Mouse (Mus musculus) midbrain, embryonic 12.5 days (tissue): ENCODE results near the gene Gm5346. TPM values are rescaled to one million over a fixed set of nuclear protein-coding genes. Genes with fewer than 3 reads are reported as not detected.
"Not testable (repeated sequence)": the region's sequence is repeated elsewhere in the genome, so short reads cannot be mapped to it uniquely, and the experiment has no call there.

Experiments
- ATAC-seq: fragments of 200-750 bp; cut with Nextera tagmentation; 2 replicates; pipeline ENCODE4 v1.8.0; 2017; ENCODE audit warnings: low read depth, moderate TSS enrichment, moderate library complexity; ENCODE audit not compliant: low FRiP score
- H3K27ac ChIP-seq: fragments of 300-500 bp; sonication (generic); replicated peaks from 2 replicates; pipeline ENCODE4 v1.5.1; 2016; ENCODE audit warnings: mild to moderate bottlenecking
- H3K27me3 ChIP-seq: fragments of 300-500 bp; sonication (generic); 2 replicates; pipeline ENCODE4 v1.6.1; 2016; ENCODE audit warnings: mild to moderate bottlenecking
- H3K36me3 ChIP-seq: fragments of 300-500 bp; sonication (generic); 2 replicates; pipeline ENCODE4 v1.6.1; 2016
- H3K4me1 ChIP-seq: fragments of 300-500 bp; sonication (generic); 2 replicates; pipeline ENCODE4 v1.6.1; 2016
- H3K4me2 ChIP-seq: fragments of 300-500 bp; sonication (generic); replicated peaks from 2 replicates; pipeline ENCODE4 v1.6.1; 2016; ENCODE audit warnings: mild to moderate bottlenecking, moderate library complexity
- H3K4me3 ChIP-seq: fragments of 300-500 bp; sonication (generic); 2 replicates; pipeline ENCODE4 v1.5.1; 2016; ENCODE audit warnings: mild to moderate bottlenecking
- H3K9ac ChIP-seq: fragments of 300-500 bp; sonication (generic); replicated peaks from 2 replicates; pipeline ENCODE4 v1.6.1; 2016; ENCODE audit warnings: mild to moderate bottlenecking, moderate library complexity
- H3K9me3 ChIP-seq: fragments of 300-500 bp; sonication (generic); 2 replicates; pipeline ENCODE4 v1.6.1; 2016; ENCODE audit warnings: mild to moderate bottlenecking
- WGBS: fragments of 180-500 bp; shearing (Covaris S2); methylation state at CpG from one replicate; pipeline ENCODE4 v1.1.7; 2016; 5-methylcytosine and 5-hydroxymethylcytosine counted together
- polyA plus RNA-seq: library from polyadenylated mRNA; unstranded; fragments of >200 nt; fragmentation: Nextera tagmentation; extraction: Ambion mirVana; gene quantifications from 2 replicates; pipeline ENCODE4 v1.2.1, GENCODE M21; 2016

Gene Gm5346
- not detected in 2 replicates for polyA plus RNA-seq

DNA sequence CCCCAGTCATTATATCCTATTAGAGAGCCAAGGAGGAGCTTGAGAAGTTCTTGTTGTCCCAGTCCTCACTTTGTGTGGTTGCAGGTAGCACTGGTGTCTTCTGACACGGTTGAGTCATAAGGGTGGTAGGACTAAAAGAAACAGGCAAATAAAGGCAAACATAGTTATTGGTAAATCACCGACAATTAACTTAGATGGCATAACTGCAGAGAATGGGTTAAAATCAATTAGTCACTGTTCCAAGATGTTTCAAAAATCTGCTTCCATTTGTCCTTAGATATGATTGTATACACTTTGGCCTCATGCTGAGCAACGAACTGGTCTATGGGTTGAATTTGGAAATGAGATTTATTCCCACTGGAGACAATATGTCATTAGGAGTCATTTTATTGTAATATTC, at the start of gene Gm5346:
Gene Gm5346 (minus strand): TSS at position 101 of the 400 bp plus-strand sequence.
- Histone ChIP-seq H3K9ac (no peak within 1 kb of the TSS), H3K4me1 (no peaks in the 10 kb centered on the region), H3K4me2 (no peak within 1 kb of the TSS), H3K4me3 (no peak within 1 kb of the TSS), H3K36me3 (no peaks in the 10 kb centered on the region), H3K9me3 (no peaks in the 10 kb centered on the region), H3K27ac (no peak within 1 kb of the TSS), H3K27me3 (no peaks in the 10 kb centered on the region)
- no peak for ATAC-seq
- WGBS = 88% methylated on average over 3 of the region's 3 CpGs

DNA sequence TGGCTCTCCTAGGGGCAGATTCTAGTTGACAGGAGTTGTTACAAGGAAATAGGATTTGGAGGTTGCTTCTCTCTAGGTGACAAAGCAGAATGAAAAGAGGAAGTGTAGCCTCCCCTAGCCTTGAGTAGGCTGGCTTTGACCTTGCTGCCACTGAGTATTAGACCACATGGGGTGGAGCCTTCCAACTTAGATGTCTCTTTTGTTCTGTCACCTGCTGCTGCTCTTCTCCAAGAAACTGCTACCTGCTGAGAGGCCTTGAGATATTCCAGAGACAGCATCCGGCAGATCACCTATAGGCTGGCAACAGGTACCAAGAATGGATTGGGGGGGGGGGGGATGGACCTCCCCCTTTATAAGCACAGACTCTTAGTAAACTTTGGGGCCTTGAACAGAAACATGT, 11.0 kb downstream of the Gm5346 start:
- H3K4me2 ChIP-seq = no peak overlapping the region
- H3K4me1 ChIP-seq = no peaks in the 10 kb centered on the region
- H3K27me3 ChIP-seq = no peaks in the 10 kb centered on the region
- ATAC-seq = no peak
- no peak overlapping the region for H3K4me3 ChIP-seq
- no peak overlapping the region for H3K27ac ChIP-seq
- 78% methylated on average over 1 of the region's 1 CpGs for WGBS
- no peaks in the 10 kb centered on the region for H3K36me3 ChIP-seq
- no peaks in the 10 kb centered on the region for H3K9me3 ChIP-seq
- H3K9ac ChIP-seq = no peak overlapping the region

DNA sequence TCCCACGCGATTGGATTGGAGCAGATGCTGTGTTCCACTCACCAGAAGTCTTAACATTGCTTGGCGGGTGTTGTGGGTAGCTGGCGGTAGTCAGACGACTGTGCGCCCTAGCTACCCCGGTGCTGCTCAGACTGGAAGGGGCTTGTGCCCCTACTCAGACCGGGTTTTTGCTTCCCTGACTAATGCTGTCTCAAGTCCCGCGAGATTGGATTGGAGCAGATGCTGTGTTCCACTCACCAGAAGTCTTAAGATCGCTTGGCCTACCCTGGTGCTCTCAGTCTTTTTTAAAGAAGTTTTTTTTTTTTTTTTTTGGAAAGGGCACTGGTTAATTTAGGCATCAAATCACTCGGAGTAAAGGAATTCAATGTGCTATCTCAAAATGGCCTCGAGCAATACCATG, 23.4 kb downstream of the Gm5346 start:
- not testable (repeated sequence) for H3K27me3 ChIP-seq, ATAC-seq
- whole genome bisulfite sequencing = 83% methylated on average over 13 of the region's 13 CpGs

DNA sequence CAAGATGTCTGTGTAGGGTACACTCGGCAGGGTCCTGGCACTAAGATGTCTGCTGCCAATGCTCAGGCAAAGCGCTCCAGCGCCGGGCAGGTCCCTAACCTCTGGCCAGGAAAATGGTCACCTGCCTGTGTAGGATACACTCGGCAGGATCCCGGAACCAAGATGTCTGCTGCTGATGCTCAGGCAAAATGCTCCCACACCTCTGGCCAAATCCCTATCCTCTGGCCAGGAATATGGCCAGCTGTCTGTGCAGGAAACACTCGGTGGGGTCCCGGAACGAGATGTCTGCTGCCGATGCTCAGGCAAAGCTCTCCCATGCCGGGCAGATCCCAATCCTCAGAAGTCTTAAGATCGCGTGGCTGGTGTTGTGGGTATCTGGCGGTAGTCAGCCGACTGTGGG, 23.9 kb downstream of the Gm5346 start:
- 93% methylated on average over 15 of the region's 15 CpGs for WGBS
- H3K4me1 ChIP-seq, H3K9ac ChIP-seq, H3K27me3 ChIP-seq, H3K36me3 ChIP-seq, H3K27ac ChIP-seq, H3K9me3 ChIP-seq, H3K4me2 ChIP-seq, H3K4me3 ChIP-seq, ATAC-seq: not testable (repeated sequence)

More for the DNA sequence above, 23.4 kb downstream of the Gm5346 start:
- not testable (repeated sequence) for H3K4me1 ChIP-seq, H3K4me3 ChIP-seq, H3K4me2 ChIP-seq, H3K27ac ChIP-seq, H3K9me3 ChIP-seq, H3K36me3 ChIP-seq, H3K9ac ChIP-seq

DNA sequence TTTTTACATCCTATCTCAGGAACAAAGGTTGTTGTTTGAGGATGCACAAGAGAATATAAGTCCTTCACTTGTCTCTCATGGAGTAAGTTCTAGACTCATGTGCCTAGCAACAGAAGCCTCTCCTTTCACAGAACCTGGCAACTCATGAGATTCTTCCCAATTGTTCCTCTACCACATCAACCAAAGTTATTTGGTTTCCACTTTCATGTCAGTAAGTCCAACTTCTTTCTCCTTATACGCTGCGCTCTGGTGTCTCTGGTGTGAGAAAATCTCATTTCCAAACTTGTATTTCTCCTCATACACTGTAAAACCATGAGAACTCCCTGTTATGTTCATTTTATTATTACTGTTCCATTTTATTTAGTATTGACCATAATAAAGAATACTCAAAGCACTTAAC, 50.5 kb downstream of the Gm5346 start, which contains the start of gene Adam26a:
Gene Adam26a (minus strand): TSS at position 101 of the 400 bp plus-strand sequence.
- not testable (repeated sequence) for H3K4me3 ChIP-seq, H3K36me3 ChIP-seq, H3K27me3 ChIP-seq, H3K4me2 ChIP-seq, H3K9ac ChIP-seq, H3K27ac ChIP-seq, H3K9me3 ChIP-seq, ATAC-seq, H3K4me1 ChIP-seq
- 97% methylated on average over 2 of the region's 2 CpGs for WGBS

Other genes starting within 250 kb of the Gm5346 start
- not detected in 2 replicates for gene Adam26b, start 99.2 kb downstream of the Gm5346 start, polyA plus RNA-seq
- not detected in 2 replicates for gene Adam26a, start 50.6 kb downstream of the Gm5346 start, polyA plus RNA-seq
- not detected in 2 replicates for gene Adam34, start 82.8 kb upstream of the Gm5346 start, polyA plus RNA-seq